Mouse (Mus musculus): ENCODE results near the gene Glyctk.

The Glyctk gene

DNA sequence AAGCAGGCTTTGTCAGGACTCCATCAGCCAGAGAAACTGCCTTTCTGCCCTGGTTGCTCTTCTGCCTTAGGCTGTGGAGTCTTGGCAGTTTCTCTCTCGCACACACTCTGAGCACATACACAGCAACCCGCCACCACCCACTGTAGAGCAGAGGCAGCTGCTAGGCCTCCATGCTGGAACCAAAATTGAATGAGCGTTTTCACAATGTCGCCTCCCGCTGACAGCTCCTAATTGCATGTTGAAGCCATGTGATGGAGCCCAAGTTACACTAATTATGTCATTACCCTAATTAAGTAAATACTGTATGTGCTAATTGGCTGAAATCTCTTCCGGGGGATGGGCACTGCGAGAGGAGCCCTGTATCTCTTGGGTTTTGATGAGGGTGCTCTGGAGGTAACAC lies 13.8 kb downstream of the Glyctk start:
- no peak for DNase-seq

DNA sequence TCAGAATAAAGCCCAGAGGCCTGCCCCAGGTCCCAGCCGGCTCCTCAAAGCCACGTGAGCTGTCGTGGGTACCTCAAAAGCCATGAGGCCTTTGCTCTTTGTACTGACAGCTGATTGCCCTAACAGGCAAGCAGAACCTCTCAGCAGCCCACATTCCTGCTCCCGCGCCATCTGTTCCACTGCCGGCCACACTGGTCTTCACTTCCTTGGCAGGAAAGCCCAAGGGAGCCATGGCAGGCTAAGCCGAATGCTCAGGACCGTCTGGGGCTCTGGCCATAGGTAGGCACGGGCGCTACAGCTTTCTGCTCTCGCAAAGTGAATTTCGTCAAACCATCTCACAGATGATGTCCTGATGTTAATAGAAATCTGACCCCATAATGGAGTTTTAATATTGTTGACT lies 16.0 kb downstream of the Glyctk start:
- DNase-seq: peak; percentile 87

DNA sequence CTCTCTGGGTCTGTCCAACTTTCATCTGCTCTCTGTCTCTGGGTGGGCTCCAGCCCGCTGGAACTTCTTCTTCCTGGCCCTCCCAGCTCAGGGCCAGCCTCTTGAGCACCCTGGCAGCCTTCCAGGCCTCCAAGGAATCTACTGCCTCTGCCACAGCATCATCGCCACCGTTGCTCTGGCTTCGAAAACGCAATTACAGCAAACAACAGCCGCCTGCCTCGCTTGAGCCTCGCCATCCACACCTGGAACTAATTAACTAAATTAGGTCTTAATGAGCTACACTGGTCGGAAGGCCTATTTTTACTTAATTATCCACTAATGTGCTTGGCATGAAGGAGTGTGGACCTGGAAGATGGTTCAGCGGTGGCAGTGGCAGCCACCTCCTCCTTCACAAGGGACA lies 18.2 kb downstream of the Glyctk start:
- DNase-seq: no peak

DNA sequence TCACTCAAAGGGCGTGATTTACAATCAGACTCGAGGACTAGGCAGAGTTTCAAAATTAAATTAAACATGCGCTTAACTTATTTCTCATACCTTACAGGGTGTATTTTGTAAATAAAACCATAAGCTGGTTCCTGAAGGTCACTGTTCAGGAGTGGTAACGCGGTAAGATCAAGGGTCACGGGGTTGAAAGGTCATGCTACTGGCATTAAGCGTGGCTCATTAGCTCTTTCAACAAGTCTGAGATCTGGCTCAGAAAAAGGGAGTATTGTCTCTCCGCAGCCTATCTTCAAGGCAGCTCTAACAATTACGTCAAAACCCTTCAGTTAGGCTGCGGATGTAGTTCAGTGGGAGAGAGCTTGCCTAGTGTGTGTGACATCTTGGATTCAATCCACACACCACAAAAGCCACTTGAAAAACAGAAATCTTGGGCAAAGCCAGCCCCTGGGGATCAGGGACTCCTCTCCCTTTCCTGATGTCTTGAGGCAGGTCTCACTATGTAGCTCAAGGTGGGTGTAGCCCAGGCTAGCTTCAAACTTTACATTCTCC lies 20.2 kb downstream of the Glyctk start:
- DNase-seq: no peak

DNA sequence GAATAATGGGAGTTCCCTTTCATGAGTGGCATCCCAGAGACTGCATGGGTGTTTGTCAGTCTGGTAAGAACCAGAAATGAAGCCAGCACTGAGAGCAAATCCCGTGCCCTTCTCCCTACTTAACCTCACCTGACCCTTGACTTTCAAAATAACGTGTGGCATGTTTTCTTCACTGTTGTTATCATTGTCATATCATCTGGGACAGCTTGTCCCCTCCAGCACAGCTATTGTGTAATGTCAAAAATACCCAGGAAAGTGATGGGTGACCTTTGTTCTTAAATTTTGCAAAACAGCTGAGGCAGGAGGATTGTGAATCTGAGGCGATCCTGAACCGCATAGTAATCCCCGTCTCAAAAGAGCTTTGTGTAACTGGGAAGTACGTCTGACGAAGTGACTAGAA lies 27.7 kb downstream of the Glyctk start:
- no peak for DNase-seq

DNA sequence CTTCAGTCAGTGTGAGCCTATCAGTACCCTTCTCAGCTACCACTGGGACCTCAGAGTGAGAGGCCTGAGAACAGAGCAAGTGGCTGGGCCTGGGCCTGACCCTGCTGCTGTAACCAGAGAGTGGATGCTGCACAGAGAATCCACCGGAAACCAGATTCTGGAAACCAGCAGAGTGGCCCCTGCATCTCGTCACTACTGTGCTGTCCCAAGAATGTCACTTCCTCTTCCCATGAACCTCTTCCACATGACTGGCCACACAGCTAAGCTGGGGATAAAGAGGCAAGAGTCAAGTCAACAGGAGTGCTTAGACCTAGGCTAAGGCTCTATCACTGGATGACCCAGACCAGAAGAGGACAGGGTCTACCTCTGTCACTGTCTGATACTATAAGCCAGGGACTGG lies 28.9 kb downstream of the Glyctk start:
- DNase-seq: no peak

DNA sequence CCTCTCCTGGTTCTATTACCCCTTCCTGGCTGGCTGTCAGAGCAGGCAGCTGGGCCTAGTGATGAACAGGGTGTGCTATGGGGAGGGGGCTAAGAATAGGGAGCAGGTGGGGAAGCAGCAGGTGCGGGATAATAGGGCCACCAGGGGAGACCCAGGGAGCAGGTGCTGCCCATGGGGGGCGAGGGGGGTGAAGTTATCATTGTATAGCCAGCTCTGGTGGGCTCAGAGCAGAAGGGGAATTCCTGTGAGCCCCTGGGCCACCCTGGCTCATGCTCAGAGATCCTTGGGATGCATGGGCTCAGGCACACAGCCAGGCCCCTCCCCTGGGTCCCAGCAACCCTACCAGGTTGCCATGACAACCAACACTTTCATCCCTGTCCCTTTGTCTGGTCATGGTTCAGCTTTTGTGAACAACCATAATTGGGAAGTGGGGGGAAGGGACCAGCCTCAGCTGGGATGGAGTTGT lies 31.1 kb downstream of the Glyctk start:
- no peak for DNase-seq

DNA sequence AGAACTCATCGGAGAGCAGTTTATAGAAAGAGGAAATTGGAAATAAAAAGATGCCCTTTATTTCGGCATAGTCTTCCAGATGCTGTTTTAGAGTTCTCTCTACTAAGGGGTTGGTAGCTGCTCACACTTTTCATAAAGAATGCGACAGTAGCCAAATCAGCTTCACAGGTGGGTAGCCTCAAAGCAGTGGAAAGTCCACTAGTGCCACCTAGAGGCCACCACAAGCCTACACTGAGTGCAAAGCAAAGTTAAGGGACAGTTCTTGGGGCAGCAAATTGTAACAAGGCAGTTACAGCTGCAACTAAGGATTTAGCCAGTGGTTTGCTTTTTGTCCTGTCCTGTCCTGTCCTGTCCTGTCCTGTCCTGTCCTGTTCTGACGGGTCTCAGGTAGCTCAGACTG lies 34.3 kb downstream of the Glyctk start:
- no peak for DNase-seq

DNA sequence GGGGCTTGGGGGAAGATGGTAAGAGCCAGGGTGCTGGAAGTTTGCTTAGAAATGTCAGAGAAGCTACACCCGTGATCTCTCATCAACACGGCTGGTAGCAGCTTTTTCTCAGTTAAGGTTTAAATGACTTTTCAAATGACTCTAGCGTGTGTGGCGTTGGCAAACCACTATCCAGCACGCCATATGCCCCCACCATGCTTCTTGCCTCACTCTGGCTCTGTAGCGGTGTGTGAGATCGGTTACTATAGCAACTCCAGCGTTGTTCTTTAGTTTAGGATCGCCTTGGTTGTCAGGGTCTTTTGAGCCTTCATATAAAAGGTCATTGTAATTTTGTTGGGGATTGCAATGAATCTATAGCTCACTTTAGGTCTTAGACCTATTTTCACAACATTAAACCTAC lies 38.9 kb downstream of the Glyctk start:
- no peak for DNase-seq

DNA sequence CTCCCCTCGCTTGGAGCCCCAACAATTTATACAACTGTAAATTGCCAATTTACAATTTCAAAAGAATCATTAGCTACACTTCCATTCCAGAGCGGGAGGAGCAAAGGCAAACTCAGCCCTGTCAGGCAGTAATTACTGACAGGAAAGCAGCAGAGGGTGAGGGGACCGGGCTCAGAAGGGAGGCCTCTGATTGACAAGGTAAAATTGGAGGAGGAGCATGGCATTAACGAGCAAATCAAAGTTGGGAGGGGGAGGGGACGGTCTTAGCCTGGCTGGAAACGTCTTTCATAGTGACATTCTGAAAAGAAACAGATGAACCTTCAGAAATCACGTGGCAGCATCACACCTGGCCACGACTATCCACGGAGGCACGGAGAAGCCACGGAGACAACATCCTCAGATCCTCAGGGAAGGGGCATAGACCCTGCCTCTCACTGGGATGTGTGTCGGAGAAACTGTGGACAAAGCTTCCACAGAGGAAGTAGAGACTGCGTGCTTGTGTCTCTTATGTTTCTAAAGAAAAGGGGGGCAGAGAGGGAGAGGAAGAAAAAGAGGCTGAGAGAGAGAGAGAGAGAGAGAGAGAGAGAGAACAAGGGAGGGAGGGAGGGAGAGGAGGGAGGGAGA lies 42.0 kb downstream of the Glyctk start:
- no peak for DNase-seq

DNA sequence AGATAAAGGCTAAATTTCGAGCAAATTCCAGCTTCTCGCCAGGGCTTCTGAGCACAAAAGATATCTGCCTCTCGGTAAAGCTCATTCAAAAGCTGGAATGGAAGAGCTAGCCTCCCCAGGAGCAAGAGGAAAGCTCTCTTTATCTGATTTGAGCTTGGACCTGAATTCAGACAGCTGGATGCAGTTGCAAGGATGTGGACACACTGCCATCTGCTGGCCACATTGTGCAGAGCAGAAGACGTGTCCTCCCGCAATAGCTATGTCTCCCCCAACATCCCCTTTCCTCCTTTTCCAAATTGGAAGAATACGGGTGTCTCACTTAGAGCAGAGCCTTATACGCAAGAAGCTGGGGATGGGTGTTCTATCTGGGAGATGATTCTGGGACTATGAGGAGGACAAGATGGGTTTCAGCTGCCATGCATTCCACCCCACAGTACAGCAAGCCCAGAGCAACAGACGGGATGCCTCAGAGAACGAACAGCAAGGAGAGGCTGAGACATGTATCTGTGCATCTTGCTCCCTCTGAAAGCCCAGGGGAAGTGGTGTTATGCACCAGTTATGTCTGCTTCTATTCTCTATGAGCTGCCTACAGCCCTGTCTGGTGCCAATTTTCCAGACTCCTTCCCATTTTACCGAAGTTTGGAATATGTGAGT lies 45.0 kb downstream of the Glyctk start:
- DNase-seq: peak; percentile 49

DNA sequence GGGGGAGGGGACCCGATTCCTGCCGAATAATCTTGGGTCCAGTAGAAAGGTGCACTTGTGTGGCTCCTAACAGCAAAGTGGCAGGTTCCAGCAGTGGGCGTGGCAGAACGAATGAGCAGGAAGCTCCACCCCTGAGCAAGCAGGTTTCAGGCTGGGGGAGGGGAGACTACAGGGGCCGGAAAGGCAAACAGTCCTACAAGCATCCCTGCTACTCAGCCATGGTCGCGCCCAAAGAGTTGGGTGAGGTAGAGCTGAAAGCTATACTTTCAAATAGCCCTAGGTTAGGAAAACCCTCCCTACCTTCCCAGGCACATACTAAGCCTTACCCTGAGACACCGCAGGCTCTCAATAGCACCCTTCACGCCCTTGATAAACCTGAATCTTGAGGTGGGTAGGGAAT lies 51.7 kb downstream of the Glyctk start:
- no peak for DNase-seq

DNA sequence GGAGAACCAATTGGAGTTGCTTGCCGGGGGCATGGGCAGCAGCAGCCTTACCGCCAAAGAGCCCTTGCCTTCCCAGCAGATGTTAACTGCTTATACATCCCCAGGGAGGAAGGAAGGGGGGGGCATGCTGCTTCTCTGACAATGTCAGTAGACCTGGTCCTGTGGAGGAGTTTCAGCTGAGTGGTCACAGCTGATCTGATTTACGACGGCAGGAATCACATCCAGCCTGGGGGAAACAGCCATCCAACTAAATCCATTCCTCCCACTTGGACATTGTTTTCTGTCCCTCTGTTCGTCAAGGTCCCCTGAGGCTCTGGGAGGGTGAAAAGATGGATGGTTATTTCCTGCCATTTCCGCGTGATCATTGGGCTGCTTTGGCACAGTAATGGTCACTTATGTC lies 53.5 kb downstream of the Glyctk start:
- DNase-seq: no peak
